In the genomic region with DNA sequence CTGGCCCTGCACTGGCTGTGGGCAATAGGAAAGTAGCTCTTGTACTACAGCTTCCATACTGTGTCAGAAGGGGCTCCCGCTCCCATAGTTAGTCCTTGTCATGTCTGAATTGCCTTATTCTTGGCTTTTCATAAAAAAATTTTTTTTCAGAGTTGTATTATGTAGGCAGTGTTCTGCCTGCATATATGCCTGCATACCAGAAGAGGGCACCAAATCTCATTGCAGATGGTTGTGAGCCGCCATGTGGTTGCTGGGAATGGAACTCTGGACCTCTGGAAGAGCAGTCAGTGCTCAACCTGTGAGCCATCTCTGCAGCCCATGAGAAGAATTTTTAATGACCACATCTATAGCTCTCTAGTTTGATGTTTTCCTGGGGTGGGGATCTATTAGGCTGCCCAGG, we compare ENCODE assay signal across 21 mouse cellular contexts. TPM values are rescaled to one million over a fixed set of nuclear protein-coding genes. Genes with fewer than 3 reads are reported as not detected.
DNase-seq lines count a peak whose midpoint lies in the region; ATAC-seq and TF ChIP-seq lines count a peak whose summit lies in the region.
"Had no signal": no experiment of that assay in that cellular context is flagged by ENCODE, and none has a peak within 500 bp of the region (broad histone marks: within the 10 kb centered on the region; RNA-seq: fewer than 3 reads in every experiment).

No protein-coding gene starts in this region.

- H3K36me3 ChIP-seq in forebrain, postnatal 0 days (ENCODE audit: insufficient read depth) = no peaks in the 10 kb centered on the region
- no peaks in the 10 kb centered on the region for H3K36me3 ChIP-seq in forebrain, embryonic 16.5 days (ENCODE audit: control insufficient read depth, insufficient read depth)
- H3K36me3 ChIP-seq in kidney, postnatal 0 days (ENCODE audit: insufficient read depth, low read length) = no peaks in the 10 kb centered on the region
- H3K36me3 ChIP-seq in midbrain, embryonic 16.5 days (ENCODE audit: control insufficient read depth, insufficient read depth, low read length) = no peaks in the 10 kb centered on the region
- no peaks in the 10 kb centered on the region for H3K36me3 ChIP-seq in midbrain, embryonic 14.5 days (ENCODE audit: control insufficient read depth, insufficient read depth, low read length)
- no peaks in the 10 kb centered on the region for H3K36me3 ChIP-seq in stomach, postnatal 0 days (ENCODE audit: control insufficient read depth, insufficient read depth, low read length)
- 0 out of 2 replicates have a peak, but pooled peaks cover 3% of the 10 kb centered on the region for H3K36me3 ChIP-seq in forebrain, embryonic 14.5 days (ENCODE audit: control insufficient read depth, insufficient read depth, low read length)
- H3K36me3 ChIP-seq: neural tube, embryonic 12.5 days had no signal

- DNase-seq in forebrain, postnatal 0 days = no peak
- DNase-seq in kidney, postnatal 0 days (ENCODE audit: low spot score) = no peak
- DNase-seq in kidney, postnatal 36 days = no peak
- DNase-seq in midbrain, embryonic 14.5 days = no peak
- DNase-seq in stomach, postnatal 0 days (ENCODE audit: low spot score) = no peak
- no peak for DNase-seq in forebrain, embryonic 14.5 days (ENCODE audit: low spot score)
- DNase-seq: adrenal gland, postnatal 25 days; embryo, embryonic 11 days; heart, postnatal 4 days; layer of hippocampus, adult 9-11 months; lung, adult 18-20 months; right cerebral cortex, postnatal 14 days; thymus, postnatal 25 days had no signal

- no peak overlapping the region for H3K27ac ChIP-seq in forebrain, postnatal 0 days (ENCODE audit: low read depth, low read length)
- no peak overlapping the region for H3K27ac ChIP-seq in forebrain, embryonic 16.5 days (ENCODE audit: low read length)
- no peak overlapping the region for H3K27ac ChIP-seq in kidney, postnatal 0 days
- no peak overlapping the region for H3K27ac ChIP-seq in midbrain, embryonic 16.5 days (ENCODE audit: low read length)
- no peak overlapping the region for H3K27ac ChIP-seq in midbrain, embryonic 14.5 days (replicated peaks; ENCODE audit: low read depth, low read length)
- no peak overlapping the region for H3K27ac ChIP-seq in stomach, postnatal 0 days (replicated peaks)
- no peak overlapping the region for H3K27ac ChIP-seq in forebrain, embryonic 14.5 days (ENCODE audit: low read depth, low read length)
- H3K27ac ChIP-seq: heart, embryonic 13.5 days; kidney, embryonic 15.5 days; limb, embryonic 13.5 days; neural tube, embryonic 12.5 days had no signal

- no peak overlapping the region for H3K4me2 ChIP-seq in forebrain, postnatal 0 days (ENCODE audit: low read depth)
- H3K4me2 ChIP-seq in forebrain, embryonic 16.5 days (ENCODE audit: low read length) = no peak overlapping the region
- no peak overlapping the region for H3K4me2 ChIP-seq in kidney, postnatal 0 days (ENCODE audit: low read length)
- no peak overlapping the region for H3K4me2 ChIP-seq in midbrain, embryonic 16.5 days (ENCODE audit: low read length)
- no peak overlapping the region for H3K4me2 ChIP-seq in midbrain, embryonic 14.5 days (ENCODE audit: low read length)
- H3K4me2 ChIP-seq in stomach, postnatal 0 days (replicated peaks; ENCODE audit: low read depth) = no peak overlapping the region
- no peak overlapping the region for H3K4me2 ChIP-seq in forebrain, embryonic 14.5 days (ENCODE audit: low read length)
- H3K4me2 ChIP-seq: heart, embryonic 13.5 days; kidney, embryonic 15.5 days; limb, embryonic 13.5 days; neural tube, embryonic 12.5 days had no signal

- TF ChIP-seq EP300 in stomach, postnatal 0 days (optimal IDR thresholded peaks at IDR 0.05) = no peak

- no peak for ATAC-seq in forebrain, postnatal 0 days
- ATAC-seq in forebrain, embryonic 16.5 days = no peak
- ATAC-seq in kidney, postnatal 0 days (replicated peaks; ENCODE audit: low FRiP score, low read depth) = no peak
- ATAC-seq in midbrain, embryonic 16.5 days = 0 out of 2 replicates have a peak, but pooled peaks have one; percentile 25
- no peak for ATAC-seq in midbrain, embryonic 14.5 days (ENCODE audit: low FRiP score, low TSS enrichment)
- no peak for ATAC-seq in stomach, postnatal 0 days (ENCODE audit: low FRiP score, low TSS enrichment)
- no peak for ATAC-seq in forebrain, embryonic 14.5 days
- ATAC-seq: CD4-positive, CD25-positive, alpha-beta regulatory T cell, adult 4 months; inflammation-experienced regulatory T-cells, adult 6 months had no signal

- H3K9ac ChIP-seq in forebrain, postnatal 0 days = no peak overlapping the region
- H3K9ac ChIP-seq in forebrain, embryonic 16.5 days (replicated peaks; ENCODE audit: low read depth, low read length) = no peak overlapping the region
- H3K9ac ChIP-seq in kidney, postnatal 0 days (ENCODE audit: low read depth, low read length) = no peak overlapping the region
- H3K9ac ChIP-seq in midbrain, embryonic 16.5 days (ENCODE audit: low read depth, low read length) = no peak overlapping the region
- H3K9ac ChIP-seq in midbrain, embryonic 14.5 days (replicated peaks; ENCODE audit: low read length) = no peak overlapping the region
- H3K9ac ChIP-seq in stomach, postnatal 0 days (ENCODE audit: low read length) = no peak overlapping the region
- no peak overlapping the region for H3K9ac ChIP-seq in forebrain, embryonic 14.5 days (ENCODE audit: low read length)
- H3K9ac ChIP-seq: heart, embryonic 13.5 days; kidney, embryonic 15.5 days; limb, embryonic 13.5 days; neural tube, embryonic 12.5 days had no signal

- no peak overlapping the region for H3K4me3 ChIP-seq in forebrain, postnatal 0 days (ENCODE audit: low read depth, low read length)
- no peak overlapping the region for H3K4me3 ChIP-seq in forebrain, embryonic 16.5 days (replicated peaks; ENCODE audit: low read length)
- H3K4me3 ChIP-seq in kidney, postnatal 0 days (replicated peaks; ENCODE audit: low read depth, low read length) = no peak overlapping the region
- H3K4me3 ChIP-seq in midbrain, embryonic 16.5 days (ENCODE audit: low read depth, low read length) = no peak overlapping the region
- no peak overlapping the region for H3K4me3 ChIP-seq in midbrain, embryonic 14.5 days (replicated peaks; ENCODE audit: low read depth, low read length)
- no peak overlapping the region for H3K4me3 ChIP-seq in stomach, postnatal 0 days (ENCODE audit: low read depth, low read length)
- no peak overlapping the region for H3K4me3 ChIP-seq in forebrain, embryonic 14.5 days (ENCODE audit: low read depth, low read length)
- H3K4me3 ChIP-seq: heart, embryonic 13.5 days; kidney, embryonic 15.5 days; limb, embryonic 13.5 days; neural tube, embryonic 12.5 days had no signal

- 94% methylated on average over 2 of the region's 2 CpGs for WGBS in forebrain, postnatal 0 days
- WGBS in forebrain, embryonic 16.5 days = 94% methylated on average over 2 of the region's 2 CpGs
- WGBS in kidney, postnatal 0 days = 93% methylated on average over 2 of the region's 2 CpGs
- 94% methylated on average over 2 of the region's 2 CpGs for WGBS in midbrain, embryonic 16.5 days
- WGBS in midbrain, embryonic 14.5 days = 95% methylated on average over 2 of the region's 2 CpGs
- WGBS in stomach, postnatal 0 days = 100% methylated on average over 2 of the region's 2 CpGs
- 97% methylated on average over 2 of the region's 2 CpGs for WGBS in forebrain, embryonic 14.5 days

- TF ChIP-seq CTCF in forebrain, postnatal 0 days (IDR thresholded peaks at IDR 0.05; ENCODE audit: low read depth) = peak; percentile 41; the same call in 1 of the 2 replicates
- peak; percentile 36 for TF ChIP-seq CTCF in kidney, postnatal 0 days (IDR thresholded peaks at IDR 0.05; ENCODE audit: low read depth)
- TF ChIP-seq CTCF in stomach, postnatal 0 days (IDR thresholded peaks at IDR 0.05; ENCODE audit: low read depth) = peak; percentile 46

- H3K27me3 ChIP-seq in forebrain, postnatal 0 days (ENCODE audit: insufficient read depth, low read length) = no peaks in the 10 kb centered on the region
- H3K27me3 ChIP-seq in forebrain, embryonic 16.5 days (replicated peaks; ENCODE audit: control insufficient read depth, insufficient read depth, low read length) = no peaks in the 10 kb centered on the region
- no peaks in the 10 kb centered on the region for H3K27me3 ChIP-seq in kidney, postnatal 0 days (ENCODE audit: insufficient read depth, low read length)
- no peaks in the 10 kb centered on the region for H3K27me3 ChIP-seq in midbrain, embryonic 16.5 days (ENCODE audit: control insufficient read depth, insufficient read depth, low read depth, low read length)
- H3K27me3 ChIP-seq in midbrain, embryonic 14.5 days (ENCODE audit: control insufficient read depth, insufficient read depth, low read length) = no peaks in the 10 kb centered on the region
- no peaks in the 10 kb centered on the region for H3K27me3 ChIP-seq in stomach, postnatal 0 days (ENCODE audit: control insufficient read depth, insufficient read depth, low read length)
- H3K27me3 ChIP-seq in forebrain, embryonic 14.5 days (replicated peaks; ENCODE audit: control insufficient read depth, insufficient read depth, low read length) = no peaks in the 10 kb centered on the region
- H3K27me3 ChIP-seq: heart, embryonic 13.5 days; kidney, embryonic 15.5 days; limb, embryonic 13.5 days; neural tube, embryonic 12.5 days had no signal

- no peaks in the 10 kb centered on the region for H3K4me1 ChIP-seq in forebrain, postnatal 0 days (ENCODE audit: insufficient read depth)
- H3K4me1 ChIP-seq in forebrain, embryonic 16.5 days (replicated peaks; ENCODE audit: control insufficient read depth, insufficient read depth, low read length) = no peaks in the 10 kb centered on the region
- H3K4me1 ChIP-seq in kidney, postnatal 0 days (replicated peaks; ENCODE audit: insufficient read depth, low read length) = no peaks in the 10 kb centered on the region
- H3K4me1 ChIP-seq in midbrain, embryonic 16.5 days (ENCODE audit: control insufficient read depth, insufficient read depth, low read length) = no peaks in the 10 kb centered on the region
- no peaks in the 10 kb centered on the region for H3K4me1 ChIP-seq in midbrain, embryonic 14.5 days (ENCODE audit: control insufficient read depth, insufficient read depth, low read length)
- 0 out of 2 replicates have a peak, but pooled peaks cover 2% of the 10 kb centered on the region for H3K4me1 ChIP-seq in stomach, postnatal 0 days (replicated peaks; ENCODE audit: control insufficient read depth, insufficient read depth)
- no peaks in the 10 kb centered on the region for H3K4me1 ChIP-seq in forebrain, embryonic 14.5 days (ENCODE audit: control insufficient read depth, insufficient read depth, low read length)
- H3K4me1 ChIP-seq: limb, embryonic 13.5 days; neural tube, embryonic 12.5 days had no signal

- no peaks in the 10 kb centered on the region for H3K9me3 ChIP-seq in forebrain, postnatal 0 days (ENCODE audit: low read length)
- H3K9me3 ChIP-seq in forebrain, embryonic 16.5 days (ENCODE audit: control insufficient read depth, low read length) = no peaks in the 10 kb centered on the region
- no peaks in the 10 kb centered on the region for H3K9me3 ChIP-seq in kidney, postnatal 0 days (replicated peaks; ENCODE audit: low read length)
- no peaks in the 10 kb centered on the region for H3K9me3 ChIP-seq in midbrain, embryonic 16.5 days (replicated peaks; ENCODE audit: control insufficient read depth, low read length, poor library complexity, severe bottlenecking)
- no peaks in the 10 kb centered on the region for H3K9me3 ChIP-seq in midbrain, embryonic 14.5 days (ENCODE audit: control insufficient read depth, low read length)
- no peaks in the 10 kb centered on the region for H3K9me3 ChIP-seq in stomach, postnatal 0 days (ENCODE audit: control insufficient read depth, low read length)
- H3K9me3 ChIP-seq in forebrain, embryonic 14.5 days (replicated peaks; ENCODE audit: control insufficient read depth, low read length) = no peaks in the 10 kb centered on the region
- H3K9me3 ChIP-seq: heart, embryonic 13.5 days; kidney, embryonic 15.5 days; limb, embryonic 13.5 days; neural tube, embryonic 12.5 days had no signal

RNA-seq across cellular contexts. Expression of gene Ppm1a, which starts 13.9 kb away (rescaled TPM):
- 192 and 194 TPM in 2 replicates for total RNA-seq in forebrain, postnatal 0 days (2014; rRNA removed)
- 61.7 and 69.9 TPM in 2 replicates for polyA plus RNA-seq in forebrain, postnatal 0 days (2015; fragmentation: Nextera tagmentation; extraction: Ambion mirVana)
- polyA plus RNA-seq in forebrain, embryonic 16.5 days (2015; fragmentation: Nextera tagmentation; extraction: Ambion mirVana) = 52.8 and 55.0 TPM in 2 replicates
- 52.6 and 53.5 TPM in 2 replicates for polyA plus RNA-seq in kidney, postnatal 0 days (2015; fragmentation: Nextera tagmentation; extraction: Ambion mirVana)
- polyA plus RNA-seq in midbrain, embryonic 16.5 days (2015; fragmentation: Nextera tagmentation; extraction: Ambion mirVana) = 52.3 and 55.9 TPM in 2 replicates
- polyA plus RNA-seq in midbrain, embryonic 14.5 days (2014; fragmentation: Nextera tagmentation; extraction: Ambion mirVana) = 92.8 and 108 TPM in 2 replicates
- 51.2 and 55.0 TPM in 2 replicates for polyA plus RNA-seq in stomach, postnatal 0 days (2015; fragmentation: Nextera tagmentation; extraction: Ambion mirVana)
- 45.8 and 53.0 TPM in 2 replicates for polyA plus RNA-seq in forebrain, embryonic 14.5 days (2014; fragmentation: Nextera tagmentation; extraction: Ambion mirVana)
